10 mouse cellular contexts compared by ENCODE assay signal in genomic region chr2:75608482-75608881, GRCm38 (mm10). TPM values are rescaled to one million over a fixed set of nuclear protein-coding genes. Genes with fewer than 3 reads are reported as not detected.
A peak's percentile ranks its signal among the peaks of the same experiment; 100 is the strongest.
DNase-seq lines count a peak whose midpoint lies in the region; ATAC-seq lines count a peak whose summit lies in the region.
"Had no signal": no experiment of that assay in that cellular context is flagged by ENCODE, and none has a peak within 500 bp of the region (broad histone marks: within the 10 kb centered on the region; RNA-seq: fewer than 3 reads in every experiment).

No protein-coding gene starts in this region.

- H3K9me3 ChIP-seq in kidney, embryonic 15.5 days (replicated peaks): no peaks in the 10 kb centered on the region
- no peaks in the 10 kb centered on the region for H3K9me3 ChIP-seq in limb, embryonic 10.5 days (replicated peaks)
- no peaks in the 10 kb centered on the region for H3K9me3 ChIP-seq in neural tube, embryonic 14.5 days (ENCODE audit: control insufficient read depth, low read length)
- H3K9me3 ChIP-seq: midbrain, embryonic 13.5 days had no signal

- DNase-seq in kidney, adult 11 months: no peak
- peak; percentile 51 for DNase-seq in adrenal gland, postnatal 25 days
- DNase-seq in limb, embryonic 10.5 days (ENCODE audit: low spot score): no peak
- DNase-seq in right cerebral cortex, postnatal 36 days (ENCODE audit: low spot score in 2 of 2): no peak
- DNase-seq in layer of hippocampus, adult 9-10 months (ENCODE audit: low spot score): no peak
- DNase-seq: thymus, postnatal 4 days had no signal

- 0 out of 2 replicates have a peak overlapping the region, but pooled peaks have one; percentile 5 for H3K9ac ChIP-seq in kidney, embryonic 15.5 days
- H3K9ac ChIP-seq in neural tube, embryonic 14.5 days (replicated peaks; ENCODE audit: low read depth, low read length): no peak overlapping the region
- H3K9ac ChIP-seq: midbrain, embryonic 13.5 days had no signal

- no peak overlapping the region for H3K4me3 ChIP-seq in kidney, embryonic 15.5 days (replicated peaks)
- peak overlapping the region; percentile 39; the same call in 1 of the 2 replicates for H3K4me3 ChIP-seq in limb, embryonic 10.5 days
- no peak overlapping the region for H3K4me3 ChIP-seq in neural tube, embryonic 14.5 days (ENCODE audit: low read depth, low read length)
- H3K4me3 ChIP-seq: erythroblast, embryonic 14.5 days had no signal

- H3K27ac ChIP-seq in kidney, embryonic 15.5 days: peak overlapping the region; percentile 70
- H3K27ac ChIP-seq in limb, embryonic 10.5 days: peak overlapping the region; percentile 83
- no peak overlapping the region for H3K27ac ChIP-seq in neural tube, embryonic 14.5 days (ENCODE audit: low read depth, low read length)
- H3K27ac ChIP-seq: midbrain, embryonic 13.5 days had no signal

- no peaks in the 10 kb centered on the region; the same call in 1 of the 2 replicates for H3K27me3 ChIP-seq in kidney, embryonic 15.5 days
- peaks cover 11% of the 10 kb centered on the region for H3K27me3 ChIP-seq in limb, embryonic 10.5 days (ENCODE audit: low read depth, poor library complexity, severe bottlenecking)
- H3K27me3 ChIP-seq in neural tube, embryonic 14.5 days (ENCODE audit: control insufficient read depth, insufficient read depth, low read length): no peaks in the 10 kb centered on the region

- no peak for ATAC-seq in kidney, embryonic 15.5 days (replicated peaks; ENCODE audit: low FRiP score)
- no peak for ATAC-seq in neural tube, embryonic 14.5 days (ENCODE audit: low read depth)
- ATAC-seq: midbrain, embryonic 13.5 days had no signal

- H3K4me2 ChIP-seq in kidney, embryonic 15.5 days: peak overlapping the region; percentile 43
- 0 out of 2 replicates have a peak overlapping the region, but pooled peaks have one; percentile 3 for H3K4me2 ChIP-seq in neural tube, embryonic 14.5 days (ENCODE audit: low read depth, low read length)

- H3K4me1 ChIP-seq in kidney, embryonic 15.5 days: peaks cover 60% of the 10 kb centered on the region
- H3K4me1 ChIP-seq in limb, embryonic 10.5 days: peaks cover 65% of the 10 kb centered on the region
- peaks cover 11% of the 10 kb centered on the region; the same call in 1 of the 2 replicates for H3K4me1 ChIP-seq in neural tube, embryonic 14.5 days (ENCODE audit: control insufficient read depth, insufficient read depth, low read length)

- WGBS in kidney, embryonic 15.5 days: 36% methylated on average over 15 of the region's 15 CpGs
- WGBS in limb, embryonic 10.5 days: 46% methylated on average over 15 of the region's 15 CpGs
- 34% methylated on average over 15 of the region's 15 CpGs for WGBS in neural tube, embryonic 14.5 days

- no peaks in the 10 kb centered on the region for H3K36me3 ChIP-seq in kidney, embryonic 15.5 days
- H3K36me3 ChIP-seq in limb, embryonic 10.5 days: no peaks in the 10 kb centered on the region
- H3K36me3 ChIP-seq in neural tube, embryonic 14.5 days (ENCODE audit: control insufficient read depth, insufficient read depth, low read length): no peaks in the 10 kb centered on the region
- H3K36me3 ChIP-seq: midbrain, embryonic 13.5 days had no signal

RNA-seq across cellular contexts. Expression of gene Hnrnpa3, which starts 50.6 kb away (rescaled TPM):
- polyA plus RNA-seq in kidney, embryonic 15.5 days (2015; fragmentation: Nextera tagmentation; extraction: Ambion mirVana): 381 and 397 TPM in 2 replicates
- 426 and 454 TPM in 2 replicates for total RNA-seq in adrenal gland, postnatal 25 days (2021)
- 352 and 369 TPM in 2 replicates for polyA plus RNA-seq in limb, embryonic 10.5 days (2016; fragmentation: Nextera tagmentation; extraction: Ambion mirVana)
- polyA plus RNA-seq in neural tube, embryonic 14.5 days (2014; fragmentation: Nextera tagmentation; extraction: Ambion mirVana): 130 and 168 TPM in 2 replicates
